Mouse (Mus musculus): ENCODE measurements around the gene Kbtbd13. TPM values are rescaled to one million over a fixed set of nuclear protein-coding genes. Genes with fewer than 3 reads are reported as not detected.

The Kbtbd13 gene
- polyA plus RNA-seq, 1 experiment from 2014 or later: 0.47 TPM

DNA sequence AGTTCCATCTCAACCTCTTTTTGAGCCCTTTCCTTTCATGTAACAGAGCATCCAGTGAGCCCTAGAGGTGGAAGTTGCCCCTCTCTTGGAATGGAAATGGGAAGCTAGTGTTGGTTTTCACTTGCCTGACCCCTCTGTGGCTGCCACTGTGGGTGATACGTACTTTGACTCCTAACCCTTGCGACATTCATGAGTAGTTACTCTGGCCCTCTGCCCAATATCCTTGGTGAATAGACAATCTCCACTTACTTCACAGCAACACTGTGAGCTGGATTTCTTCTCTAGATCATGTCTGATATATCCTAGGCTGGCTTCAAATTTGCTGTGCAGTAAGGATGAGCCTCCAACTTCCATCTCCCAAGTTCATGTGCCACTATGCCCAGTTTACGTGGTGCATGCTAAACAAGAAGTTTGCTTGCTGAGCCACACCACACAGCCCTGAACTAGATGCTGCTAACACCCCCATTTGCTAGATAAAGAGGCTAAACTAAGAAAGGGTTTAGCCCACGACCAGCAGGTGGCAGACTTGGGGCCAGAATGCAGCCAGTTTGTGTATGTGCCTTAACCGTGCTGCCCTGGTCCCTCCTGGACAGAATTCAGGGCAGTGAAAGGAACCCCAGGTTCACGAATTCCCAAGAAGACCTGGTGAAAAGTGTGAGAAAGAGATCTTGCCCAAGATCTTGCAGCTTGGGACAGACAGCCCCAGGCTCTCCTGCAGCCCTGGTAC is 1.3 kb upstream of the Kbtbd13 start:
- H3K4me3 ChIP-seq: no peak overlapping the region
- H3K27me3 ChIP-seq: peaks cover 56% of the 10 kb centered on the region
- peaks cover 7% of the 10 kb centered on the region for H3K4me1 ChIP-seq (replicated peaks)
- no peak overlapping the region for H3K4me2 ChIP-seq
- 30% methylated on average over 6 of the region's 6 CpGs for WGBS
- no peak overlapping the region for H3K9ac ChIP-seq
- no peak overlapping the region for H3K27ac ChIP-seq (replicated peaks)
- ATAC-seq (ENCODE audit: low read depth): no peak
- H3K36me3 ChIP-seq: no peaks in the 10 kb centered on the region
- no peaks in the 10 kb centered on the region for H3K9me3 ChIP-seq

DNA sequence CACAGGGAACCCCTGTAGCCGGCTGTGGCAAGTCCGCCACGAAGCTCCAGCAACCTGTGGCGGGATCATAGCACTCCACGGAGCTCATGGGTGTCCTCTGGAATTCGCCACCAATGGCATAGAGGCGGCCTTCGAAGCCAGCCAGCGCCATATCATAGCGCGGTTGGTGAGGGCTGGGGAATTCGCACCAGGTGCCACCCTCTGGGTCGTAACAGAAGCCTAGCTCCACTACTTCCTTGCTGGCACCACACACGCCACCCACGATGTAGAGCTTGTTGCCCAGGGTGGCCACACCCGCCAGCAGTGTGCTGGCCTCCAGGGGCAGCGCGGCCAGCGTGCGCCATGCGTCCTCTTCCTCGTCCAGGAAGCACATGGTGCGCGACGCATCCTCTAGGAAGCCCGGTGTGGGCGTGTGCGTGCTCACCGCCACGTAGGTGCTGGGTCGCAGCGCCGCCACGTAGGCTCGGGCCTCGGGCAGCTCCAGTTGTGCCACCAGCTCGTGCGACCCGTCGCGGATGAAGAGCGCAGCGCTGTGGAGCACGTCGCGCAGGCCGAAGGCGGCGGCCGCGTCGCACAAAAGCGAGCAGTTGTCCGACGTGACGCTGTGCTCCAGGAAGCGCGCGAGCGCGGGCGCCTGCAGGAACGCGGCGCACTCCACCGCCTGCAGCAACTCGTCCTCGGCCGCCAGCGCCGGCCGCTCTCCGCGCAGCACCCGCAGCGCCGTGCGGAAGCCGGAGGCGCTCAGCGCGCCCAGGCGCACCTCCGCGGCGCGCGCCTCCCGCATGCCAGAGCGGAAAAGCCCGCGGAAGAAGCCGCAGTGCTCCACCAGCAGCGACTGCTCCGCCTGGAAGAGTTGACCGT is 470 bp downstream of the Kbtbd13 start:
- ATAC-seq (ENCODE audit: low read depth): peak; percentile 64; the same call in 1 of the 2 replicates
- peak overlapping the region; percentile 58 for H3K4me2 ChIP-seq
- H3K4me1 ChIP-seq (replicated peaks): peaks cover 14% of the 10 kb centered on the region
- H3K9me3 ChIP-seq: no peaks in the 10 kb centered on the region
- WGBS: 17% methylated on average over 96 of the region's 96 CpGs
- peaks cover 56% of the 10 kb centered on the region for H3K27me3 ChIP-seq
- H3K27ac ChIP-seq (replicated peaks): no peak overlapping the region
- peak overlapping the region; percentile 41 for H3K4me3 ChIP-seq
- H3K9ac ChIP-seq: peak overlapping the region; percentile 45
- no peaks in the 10 kb centered on the region for H3K36me3 ChIP-seq

DNA sequence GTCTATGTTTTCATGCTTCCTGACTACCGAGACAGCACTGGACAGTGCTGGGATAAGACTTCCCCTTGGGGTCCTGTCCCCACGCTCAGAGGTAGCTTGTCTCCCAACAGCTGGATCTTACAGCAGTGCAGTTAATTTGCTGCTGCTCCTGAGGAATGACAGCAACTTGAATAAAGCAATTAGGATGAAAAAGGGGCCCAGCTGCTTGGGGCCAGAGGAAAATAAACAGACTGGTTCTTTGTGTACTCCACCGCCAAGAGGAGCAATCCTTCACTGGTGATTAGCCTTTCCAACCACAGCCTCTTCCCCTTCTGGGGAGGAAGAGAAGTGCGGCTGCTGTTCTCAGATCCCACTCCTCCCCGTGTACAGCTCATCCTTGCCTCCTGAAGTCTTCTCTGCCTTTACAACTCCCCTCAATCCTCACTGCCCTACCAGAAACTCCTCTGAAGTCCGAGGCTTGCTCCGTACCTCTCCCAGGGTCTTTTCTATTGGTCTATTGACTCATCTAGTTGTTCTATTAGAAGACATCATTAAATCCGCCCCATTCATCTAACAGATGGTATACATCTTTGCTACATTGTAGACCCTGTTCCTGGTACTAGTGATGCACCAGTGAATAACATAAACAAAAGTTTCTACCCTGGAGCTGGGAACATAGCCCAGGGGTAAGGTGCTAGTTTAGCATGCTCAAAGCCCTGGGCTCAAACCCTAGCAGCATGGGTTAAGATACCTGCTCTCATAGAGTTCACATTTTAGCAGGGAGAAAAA is 4.9 kb downstream of the Kbtbd13 start:
- Histone ChIP-seq H3K9me3 (no peaks in the 10 kb centered on the region), H3K9ac (no peak overlapping the region), H3K27me3 (peaks cover 35% of the 10 kb centered on the region), H3K4me1 (replicated peaks) (peaks cover 13% of the 10 kb centered on the region), H3K27ac (replicated peaks) (no peak overlapping the region), H3K4me2 (no peak overlapping the region), H3K36me3 (no peaks in the 10 kb centered on the region), H3K4me3 (no peak overlapping the region)
- no peak for ATAC-seq (ENCODE audit: low read depth)
- 11% methylated on average over 8 of the region's 8 CpGs for WGBS

DNA sequence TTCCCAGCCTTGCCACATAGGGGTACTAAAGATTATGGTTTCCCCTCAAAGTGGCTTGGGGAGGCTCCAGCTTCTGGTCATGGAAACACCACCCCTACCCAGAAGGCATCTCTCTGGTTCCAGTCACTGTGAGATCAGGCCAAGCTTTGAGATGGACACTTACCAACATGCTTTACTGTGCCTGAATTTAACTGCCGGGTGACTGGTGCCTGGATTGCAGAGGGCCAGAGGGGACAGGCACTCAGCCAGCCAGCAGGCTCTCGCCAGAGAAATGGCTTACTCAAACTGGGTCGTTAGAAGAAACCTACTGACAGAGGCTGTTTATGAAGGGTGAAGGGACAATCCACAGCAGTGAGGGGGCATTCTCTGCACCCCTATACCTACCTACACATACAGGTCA is 7.2 kb downstream of the Kbtbd13 start:
- H3K27ac ChIP-seq (replicated peaks): no peak overlapping the region
- peaks cover 5% of the 10 kb centered on the region; the same call in 1 of the 2 replicates for H3K36me3 ChIP-seq
- 51% methylated on average over 3 of the region's 3 CpGs for WGBS
- no peak for ATAC-seq (ENCODE audit: low read depth)
- peaks cover 12% of the 10 kb centered on the region for H3K27me3 ChIP-seq
- H3K4me1 ChIP-seq (replicated peaks): peaks cover 7% of the 10 kb centered on the region
- H3K4me2 ChIP-seq: no peak overlapping the region
- H3K4me3 ChIP-seq: no peak overlapping the region
- H3K9ac ChIP-seq: no peak overlapping the region
- no peaks in the 10 kb centered on the region for H3K9me3 ChIP-seq

DNA sequence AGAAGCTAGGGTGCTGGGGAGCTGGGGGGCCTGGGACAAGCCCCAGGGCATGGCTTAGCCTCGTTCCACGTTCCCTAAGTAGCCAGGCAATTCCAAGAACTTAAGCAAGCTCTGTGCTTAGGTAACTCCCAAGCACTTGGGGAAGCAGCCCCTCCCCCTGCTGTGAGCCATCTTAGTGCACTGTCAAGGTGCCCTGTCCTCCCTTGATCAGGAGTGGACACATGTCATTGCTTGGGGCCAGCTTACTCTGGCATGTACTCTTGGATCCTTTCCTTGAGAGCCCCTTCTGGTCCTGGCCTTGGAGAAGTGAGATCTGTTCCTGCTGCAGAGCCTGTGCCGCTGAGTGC is 8.7 kb downstream of the Kbtbd13 start:
- no peaks in the 10 kb centered on the region for H3K27me3 ChIP-seq
- peaks cover 7% of the 10 kb centered on the region for H3K4me1 ChIP-seq (replicated peaks)
- no peaks in the 10 kb centered on the region for H3K9me3 ChIP-seq
- no peak for ATAC-seq (ENCODE audit: low read depth)
- no peak overlapping the region for H3K4me2 ChIP-seq
- no peak overlapping the region for H3K27ac ChIP-seq (replicated peaks)
- no peak overlapping the region for H3K4me3 ChIP-seq
- H3K9ac ChIP-seq: no peak overlapping the region
- peaks cover 9% of the 10 kb centered on the region; the same call in 1 of the 2 replicates for H3K36me3 ChIP-seq
- WGBS: 66% methylated on average over 3 of the region's 3 CpGs

DNA sequence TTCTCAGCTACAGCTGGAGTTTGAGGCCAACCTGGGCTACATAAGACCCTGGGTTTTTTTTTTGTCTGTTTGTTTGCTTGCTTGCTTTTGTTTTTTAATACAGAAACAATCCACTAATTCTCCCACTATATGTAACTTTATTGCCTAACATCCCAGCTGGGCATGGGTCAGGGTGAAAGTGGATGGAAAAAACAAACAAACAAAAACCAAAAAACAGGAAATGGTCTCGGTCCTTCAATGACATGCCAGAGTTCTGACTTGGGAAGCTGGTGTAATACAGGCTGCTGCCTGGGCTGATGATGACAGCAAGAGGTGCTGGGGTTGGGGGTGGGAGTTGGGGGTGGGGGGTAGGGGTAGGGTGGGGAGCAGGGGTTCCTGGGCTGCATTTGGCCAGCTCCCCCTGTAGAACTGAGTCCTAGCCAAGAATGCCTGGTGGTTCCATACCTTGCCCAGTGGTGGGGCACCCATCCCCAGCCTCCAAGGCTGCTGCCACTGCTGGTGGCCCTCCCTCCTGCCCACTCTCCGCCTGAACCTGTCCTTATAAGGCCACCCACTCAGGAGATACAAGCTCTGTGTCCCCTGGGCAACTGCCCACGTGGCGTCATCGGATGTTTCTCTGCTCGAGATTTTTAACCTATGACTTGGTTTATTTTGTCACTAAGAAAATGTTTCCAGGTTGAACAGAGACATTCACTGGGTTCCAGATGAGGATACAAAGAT is 9.3 kb downstream of the Kbtbd13 start:
- Histone ChIP-seq H3K27ac (replicated peaks) (no peak overlapping the region), H3K9ac (no peak overlapping the region), H3K4me2 (no peak overlapping the region), H3K4me3 (no peak overlapping the region), H3K36me3 (peaks cover 14% of the 10 kb centered on the region), H3K4me1 (replicated peaks) (peaks cover 7% of the 10 kb centered on the region), H3K9me3 (no peaks in the 10 kb centered on the region), H3K27me3 (no peaks in the 10 kb centered on the region)
- WGBS: 80% methylated on average over 6 of the region's 6 CpGs
- no peak for ATAC-seq (ENCODE audit: low read depth)

DNA sequence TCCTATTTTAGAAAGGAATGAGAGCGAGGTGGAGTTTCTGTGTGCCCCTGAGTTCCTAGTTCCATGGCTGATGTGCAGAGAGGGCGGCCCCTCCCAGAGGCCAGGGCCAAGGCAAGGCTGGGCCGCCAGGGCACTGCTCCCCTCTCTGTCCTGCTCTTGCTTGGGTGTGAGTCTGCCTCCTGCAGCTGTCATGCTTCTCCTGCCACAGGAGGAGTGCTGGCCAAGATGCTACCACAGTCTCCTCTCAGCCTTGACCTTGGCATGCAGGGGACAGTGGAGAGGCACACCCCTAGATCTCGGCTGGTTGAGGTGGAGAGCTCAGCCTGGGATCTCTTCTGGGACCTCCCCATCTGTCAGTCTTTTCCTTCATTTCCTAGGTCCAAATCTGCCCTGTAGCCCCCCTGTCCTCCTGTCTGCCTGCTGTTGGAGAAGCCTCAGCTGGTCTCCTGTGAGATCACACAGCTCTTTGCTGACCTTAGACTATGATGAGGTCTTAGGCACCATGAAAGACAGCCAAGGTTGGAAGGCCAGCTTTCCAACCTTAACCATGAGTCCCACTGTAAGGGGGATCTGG is 10.3 kb downstream of the Kbtbd13 start:
- H3K36me3 ChIP-seq: peaks cover 25% of the 10 kb centered on the region
- no peak overlapping the region for H3K4me3 ChIP-seq
- no peak overlapping the region for H3K27ac ChIP-seq (replicated peaks)
- no peak overlapping the region for H3K9ac ChIP-seq
- H3K4me2 ChIP-seq: no peak overlapping the region
- H3K4me1 ChIP-seq (replicated peaks): no peaks in the 10 kb centered on the region
- no peaks in the 10 kb centered on the region for H3K27me3 ChIP-seq
- H3K9me3 ChIP-seq: no peaks in the 10 kb centered on the region
- 88% methylated on average over 4 of the region's 4 CpGs for WGBS
- no peak for ATAC-seq (ENCODE audit: low read depth)

DNA sequence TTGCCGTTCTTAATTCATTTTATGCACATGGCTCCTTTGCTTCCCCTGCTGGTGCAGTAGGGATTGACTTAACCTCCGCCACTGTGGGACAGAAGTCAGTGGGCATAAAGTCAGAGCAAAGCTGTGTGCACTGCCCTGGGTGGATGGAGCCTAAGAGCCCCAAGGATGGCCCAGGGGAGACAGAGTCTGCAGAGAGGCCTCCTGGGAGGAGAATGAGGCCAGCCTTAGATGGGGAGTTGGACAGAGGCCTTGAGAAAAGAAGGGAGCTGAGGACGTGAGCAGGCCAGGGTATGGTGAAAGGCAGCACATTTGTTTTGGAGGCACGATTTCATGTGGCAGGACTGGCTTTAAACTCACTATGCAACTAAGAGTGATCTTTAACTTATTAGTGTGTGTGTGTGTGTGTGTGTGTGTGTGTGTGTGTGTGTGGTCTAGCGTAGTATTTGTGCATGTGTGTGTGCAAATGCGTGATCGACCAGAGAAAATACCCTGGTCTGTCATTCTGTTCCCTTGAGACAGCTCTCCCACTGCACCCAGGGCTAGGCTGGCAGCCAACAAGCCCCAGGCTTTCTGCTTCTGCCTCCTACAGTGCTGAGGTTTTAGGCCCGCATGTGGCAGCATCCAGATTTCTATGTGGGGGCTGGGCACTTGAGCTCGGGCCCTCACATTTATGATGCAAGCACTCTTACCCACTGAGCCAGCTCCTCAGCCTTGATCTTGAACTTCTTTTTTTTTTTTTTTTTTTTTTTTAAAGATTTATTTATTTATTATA is 16.1 kb downstream of the Kbtbd13 start:
- ATAC-seq (ENCODE audit: low read depth): no peak
- H3K9me3 ChIP-seq: no peaks in the 10 kb centered on the region
- WGBS: 76% methylated on average over 9 of the region's 9 CpGs

DNA sequence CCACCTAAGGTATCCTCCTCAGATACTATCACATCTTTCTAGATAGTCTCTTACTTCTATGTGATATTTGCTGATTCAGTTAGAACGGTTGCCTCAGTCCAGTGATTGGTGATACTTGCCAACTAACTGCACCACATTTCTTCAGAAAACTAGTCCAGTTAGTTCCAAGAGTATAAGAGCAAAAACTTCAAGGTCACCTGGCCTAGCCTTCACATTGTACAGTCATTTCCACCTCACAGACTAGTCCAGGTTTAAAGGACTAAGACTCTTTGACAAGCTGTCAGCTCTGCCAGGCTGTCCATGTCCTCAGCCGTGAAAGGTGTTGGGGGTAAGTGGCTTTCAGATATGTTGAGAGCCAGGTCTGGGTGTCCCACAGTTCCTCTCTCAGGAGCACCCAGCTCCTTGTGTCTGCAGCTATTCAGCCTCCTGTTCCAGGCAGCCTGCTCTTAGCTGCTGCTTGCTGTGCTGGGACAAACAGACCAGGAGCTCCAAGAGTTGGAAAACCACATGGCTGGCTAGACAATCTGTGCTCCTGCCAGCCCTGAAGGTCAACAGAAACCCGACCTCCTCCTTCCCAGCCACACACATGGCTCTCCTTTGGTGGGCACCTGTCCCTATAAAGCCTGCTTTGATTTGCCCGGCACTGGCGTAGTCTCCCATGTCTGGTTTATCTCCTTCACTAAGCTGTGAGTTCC is 16.8 kb downstream of the Kbtbd13 start:
- 91% methylated on average over 5 of the region's 5 CpGs for WGBS
- Histone ChIP-seq H3K36me3 (peaks cover 52% of the 10 kb centered on the region), H3K27me3 (no peaks in the 10 kb centered on the region), H3K27ac (replicated peaks) (0 out of 2 replicates have a peak overlapping the region, but pooled peaks have one; percentile 33), H3K9ac (no peak overlapping the region), H3K9me3 (no peaks in the 10 kb centered on the region), H3K4me2 (no peak overlapping the region), H3K4me3 (no peak overlapping the region), H3K4me1 (replicated peaks) (no peaks in the 10 kb centered on the region)
- no peak for ATAC-seq (ENCODE audit: low read depth)

More for the DNA sequence above, 16.1 kb downstream of the Kbtbd13 start:
- Histone ChIP-seq H3K4me3 (no peak overlapping the region), H3K27me3 (no peaks in the 10 kb centered on the region), H3K9ac (no peak overlapping the region), H3K36me3 (peaks cover 53% of the 10 kb centered on the region), H3K27ac (replicated peaks) (0 out of 2 replicates have a peak overlapping the region, but pooled peaks have one; percentile 33), H3K4me2 (no peak overlapping the region), H3K4me1 (replicated peaks) (no peaks in the 10 kb centered on the region)

DNA sequence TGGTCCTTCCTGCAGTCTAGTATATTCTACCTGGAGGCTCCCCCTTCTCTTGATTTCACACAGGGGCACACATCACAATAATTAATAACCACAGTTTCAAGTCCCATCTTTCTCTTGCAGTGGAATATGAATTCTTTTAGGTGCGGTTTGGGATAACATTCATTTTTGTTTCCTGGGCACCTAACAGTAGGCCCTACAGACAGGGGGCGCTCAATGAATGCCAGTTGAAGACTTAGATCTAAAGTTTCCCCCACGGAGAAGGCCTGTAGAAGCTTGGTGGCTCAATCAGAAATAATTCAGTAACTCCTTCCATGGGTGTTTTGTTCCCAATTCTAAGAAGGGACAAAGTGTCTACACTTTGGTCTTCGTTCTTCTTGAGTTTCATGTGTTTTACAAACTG is 19.0 kb downstream of the Kbtbd13 start:
- Histone ChIP-seq H3K9ac (no peak overlapping the region), H3K4me3 (no peak overlapping the region), H3K9me3 (no peaks in the 10 kb centered on the region), H3K27ac (replicated peaks) (no peak overlapping the region), H3K36me3 (peaks cover 50% of the 10 kb centered on the region), H3K27me3 (no peaks in the 10 kb centered on the region), H3K4me2 (no peak overlapping the region), H3K4me1 (replicated peaks) (no peaks in the 10 kb centered on the region)
- ATAC-seq (ENCODE audit: low read depth): no peak
- WGBS: 77% methylated on average over 4 of the region's 4 CpGs

Data from neural tube, embryonic 13.5 days (tissue).